Mouse (Mus musculus) layer of hippocampus, adult 2 months (tissue): ENCODE measurements at regions not wholly inside any gene's neighbourhood (a gene's known extent, or its start where the extent isn't known, plus 50 kb on each side); places are given as distances from the start of the nearest gene placed in this dataset.

Experiments
- DNase-seq, 2 experiments: peaks; one replicate each; pipeline ENCODE4 v3.0.0; 2022; ENCODE audit warnings: low spot score in 2 of 2
- H3K27ac ChIP-seq: fragments of 200-600 bp; 2 replicates; pipeline ENCODE4 v1.8.1; 2022
- H3K4me3 ChIP-seq: fragments of 200-600 bp; 2 replicates; pipeline ENCODE4 v1.8.1; 2022; ENCODE audit warnings: mild to moderate bottlenecking
- CTCF ChIP-seq: fragments of 200-600 bp; conservative IDR thresholded peaks from 2 replicates; pipeline ENCODE4 v1.8.1; 2022; ENCODE audit warnings: antibody characterized with exemption, mild to moderate bottlenecking, moderate library complexity

- no peak for DNase-seq
- no peak for TF ChIP-seq CTCF
- H3K4me3 ChIP-seq: no peak overlapping the region
- H3K27ac ChIP-seq: no peak overlapping the region
These were observed 101.8 kb downstream of the Mospd2 start for GRCm38 (mm10) chrX:164878336-164878735.

- TF ChIP-seq CTCF: no peak
- Histone ChIP-seq H3K27ac (no peak overlapping the region), H3K4me3 (no peak overlapping the region)
- DNase-seq: no peak
These were observed 139.8 kb downstream of the Mospd2 start for GRCm38 (mm10) chrX:164840393-164840792.

GRCm38 (mm10) chrX:164820906-164821305 lies 159.3 kb downstream of the Mospd2 start:
- no peak for TF ChIP-seq CTCF
- Histone ChIP-seq H3K4me3 (no peak overlapping the region), H3K27ac (no peak overlapping the region)
- DNase-seq: no peak

GRCm38 (mm10) chrX:164787293-164787692 lies 192.9 kb downstream of the Mospd2 start:
- no peak for DNase-seq

GRCm38 (mm10) chrX:164764919-164765318 lies 215.3 kb downstream of the Mospd2 start:
- DNase-seq: no peak
- Histone ChIP-seq H3K4me3 (no peak overlapping the region), H3K27ac (no peak overlapping the region)
- TF ChIP-seq CTCF: no peak

More at GRCm38 (mm10) chrX:164787293-164787692, 192.9 kb downstream of the Mospd2 start:
- peak; percentile 50 for TF ChIP-seq CTCF
- Histone ChIP-seq H3K4me3 (no peak overlapping the region), H3K27ac (no peak overlapping the region)

- TF ChIP-seq CTCF: no peak
- no peak for DNase-seq
- Histone ChIP-seq H3K4me3 (no peak overlapping the region), H3K27ac (no peak overlapping the region)
These were observed 216.3 kb downstream of the Mospd2 start for GRCm38 (mm10) chrX:164763764-164764445.

GRCm38 (mm10) chrX:164745552-164746217 lies 234.5 kb downstream of the Mospd2 start:
- TF ChIP-seq CTCF: no peak
- H3K27ac ChIP-seq: no peak overlapping the region
- no peak overlapping the region for H3K4me3 ChIP-seq
- no peak for DNase-seq
